Mouse (Mus musculus) liver, embryonic 14.5 days (tissue): ENCODE results near the gene Notum. TPM values are rescaled to one million over a fixed set of nuclear protein-coding genes. Genes with fewer than 3 reads are reported as not detected.
"Not testable (repeated sequence)": the region's sequence is repeated elsewhere in the genome, so short reads cannot be mapped to it uniquely, and the experiment has no call there.

Source experiments
- ATAC-seq: fragments of 200-750 bp; cut with Nextera tagmentation; 2 replicates; pipeline ENCODE4 v1.8.0; 2017; ENCODE audit warnings: moderate number of reproducible peaks, mild to moderate bottlenecking, moderate library complexity; ENCODE audit not compliant: insufficient read depth
- DNase-seq, 3 experiments: peaks; one replicate each; pipeline ENCODE4 v3.0.0-alpha.2; 2012 to 2013; ENCODE audit warnings: low read depth in 3 of 3, low spot score in 3 of 3
- H3K27ac ChIP-seq: fragments of 300-500 bp; sonication (generic); 2 replicates; pipeline ENCODE4 v1.5.1; 2014; ENCODE audit warnings: moderate library complexity, mild to moderate bottlenecking, control low read depth, inconsistent platforms
- H3K27me3 ChIP-seq: fragments of 300-500 bp; sonication (generic); 2 replicates; pipeline ENCODE4 v1.6.1; 2014; ENCODE audit warnings: mild to moderate bottlenecking, low read length, moderate library complexity; ENCODE audit not compliant: control insufficient read depth, insufficient read depth
- H3K36me3 ChIP-seq: fragments of 300-500 bp; sonication (generic); replicated peaks from 2 replicates; pipeline ENCODE4 v1.6.1; 2014; ENCODE audit warnings: low read depth; ENCODE audit not compliant: control insufficient read depth, insufficient read depth
- H3K4me1 ChIP-seq, 2 experiments: fragments of 200-500 bp in 1 of 2; fragments of 300-500 bp in 1 of 2; sonication (generic) in 1 of 2; replicated peaks; 2 replicates each; pipeline ENCODE4 v1.6.1; 2012 to 2014; ENCODE audit warnings: antibody characterized with exemption in 1 of 2, inconsistent platforms in 1 of 2, low read length in 1 of 2; ENCODE audit not compliant: control insufficient read depth in 2 of 2, insufficient read depth in 2 of 2
- H3K4me2 ChIP-seq: fragments of 300-500 bp; sonication (generic); 2 replicates; pipeline ENCODE4 v1.6.1; 2014; ENCODE audit warnings: low read depth, mild to moderate bottlenecking, control low read depth, moderate library complexity
- H3K4me3 ChIP-seq, 2 experiments: fragments of 200-500 bp in 1 of 2; fragments of 300-500 bp in 1 of 2; sonication (generic) in 1 of 2; 2 replicates each; pipeline ENCODE4 v1.5.1; 2012 to 2014; ENCODE audit warnings: low read depth in 2 of 2, low read length in 2 of 2, mild to moderate bottlenecking in 2 of 2, control low read depth in 1 of 2, inconsistent platforms in 1 of 2, moderate library complexity in 1 of 2; ENCODE audit not compliant: insufficient read depth in 1 of 2
- H3K9ac ChIP-seq: fragments of 300-500 bp; sonication (generic); replicated peaks from 2 replicates; pipeline ENCODE4 v1.6.1; 2014; ENCODE audit warnings: mild to moderate bottlenecking, control low read depth, moderate library complexity
- H3K9me3 ChIP-seq: fragments of 300-500 bp; sonication (generic); 2 replicates; pipeline ENCODE4 v1.6.1; 2016; ENCODE audit warnings: low read length, mixed read lengths; ENCODE audit not compliant: control insufficient read depth
- CTCF ChIP-seq: IDR thresholded peaks from 2 replicates; pipeline ENCODE4 v1.5.1; 2016; ENCODE audit warnings: antibody characterized with exemption, low read depth, control low read depth
- EP300 ChIP-seq: IDR thresholded peaks from 2 replicates; pipeline ENCODE4 v1.6.1; 2016; ENCODE audit warnings: antibody characterized with exemption, low read depth
- WGBS: fragments of 180-500 bp; shearing (Covaris S2); extraction: QIAGEN DNeasy Blood & Tissue Kit; methylation state at CpG from one replicate; pipeline ENCODE4 v1.1.7; 2014; ENCODE audit not compliant: insufficient replicate concordance; 5-methylcytosine and 5-hydroxymethylcytosine counted together
- polyA plus RNA-seq, 2 experiments: library from polyadenylated mRNA; depleted of rRNA in 1 of 2; stranded (reverse) in 1 of 2; unstranded in 1 of 2; fragments of >200 nt; fragmentation: Nextera tagmentation in 1 of 2; extraction: Ambion mirVana in 1 of 2; gene quantifications; 2 replicates each; pipeline versions ENCODE4 v1.2.1 to v1.2.3; 2012 to 2014

The Notum gene
- polyA plus RNA-seq, 2 experiments: 0.18 to 0.30 TPM

GRCm38 (mm10) chr11:120679909-120680308 lies 18.9 kb upstream of the Notum start:
- Histone ChIP-seq H3K4me3 (no peak overlapping the region), H3K27ac (no peak overlapping the region), H3K27me3 (no peaks in the 10 kb centered on the region), H3K4me1 (peaks cover 0 to 2% of the 10 kb centered on the region in 2 experiments; a peak in 1 of 4 replicates), H3K4me2 (no peak overlapping the region), H3K9me3 (no peaks in the 10 kb centered on the region), H3K9ac (no peak overlapping the region), H3K36me3 (peaks cover 5% of the 10 kb centered on the region)
- no peak for DNase-seq
- 0 out of 2 replicates have a peak, but pooled peaks have one; percentile 36 for ATAC-seq
- TF ChIP-seq CTCF (peak; percentile 77), EP300 (no peak)
- 67% methylated on average over 3 of the region's 3 CpGs for WGBS

GRCm38 (mm10) chr11:120676951-120677350 lies 16.0 kb upstream of the Notum start:
- H3K36me3 ChIP-seq: peaks cover 5% of the 10 kb centered on the region
- no peak for DNase-seq
- H3K4me2 ChIP-seq: no peak overlapping the region
- no peak overlapping the region for H3K4me3 ChIP-seq
- no peak overlapping the region for H3K9ac ChIP-seq
- H3K4me1 ChIP-seq: peaks cover 11 to 16% of the 10 kb centered on the region in 2 experiments
- H3K27me3 ChIP-seq: no peaks in the 10 kb centered on the region
- ATAC-seq: no peak
- H3K27ac ChIP-seq: no peak overlapping the region
- 78% methylated on average over 4 of the region's 4 CpGs for WGBS
- no peaks in the 10 kb centered on the region for H3K9me3 ChIP-seq
- TF ChIP-seq EP300 (no peak), CTCF (no peak)

DNA sequence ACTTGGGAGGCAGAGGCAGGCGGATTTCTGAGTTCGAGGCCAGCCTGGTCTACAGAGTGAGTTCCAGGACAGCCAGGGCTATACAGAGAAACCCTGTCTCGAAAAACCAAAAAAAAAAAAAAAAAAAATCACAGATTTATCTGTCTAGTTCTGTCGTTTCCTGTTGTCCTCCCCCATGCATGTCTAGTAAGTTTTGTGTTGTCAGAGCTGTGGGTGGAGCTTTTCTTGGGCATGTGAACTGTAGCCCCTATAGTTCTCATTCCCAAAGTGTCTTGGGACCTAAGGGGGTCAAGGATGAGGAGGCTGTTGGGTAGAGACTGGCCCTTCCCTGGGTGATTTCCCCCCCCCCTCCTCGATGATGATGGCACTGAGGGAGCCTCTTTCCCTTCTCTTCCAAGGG lies 14.9 kb upstream of the Notum start:
- 54% methylated on average over 5 of the region's 5 CpGs for WGBS
- not testable (repeated sequence) for H3K27ac ChIP-seq, H3K9ac ChIP-seq, H3K27me3 ChIP-seq, DNase-seq, H3K9me3 ChIP-seq, H3K36me3 ChIP-seq, ATAC-seq, H3K4me2 ChIP-seq, H3K4me3 ChIP-seq
- H3K4me1 ChIP-seq: peaks cover 11 to 16% of the 10 kb centered on the region in 2 experiments

DNA sequence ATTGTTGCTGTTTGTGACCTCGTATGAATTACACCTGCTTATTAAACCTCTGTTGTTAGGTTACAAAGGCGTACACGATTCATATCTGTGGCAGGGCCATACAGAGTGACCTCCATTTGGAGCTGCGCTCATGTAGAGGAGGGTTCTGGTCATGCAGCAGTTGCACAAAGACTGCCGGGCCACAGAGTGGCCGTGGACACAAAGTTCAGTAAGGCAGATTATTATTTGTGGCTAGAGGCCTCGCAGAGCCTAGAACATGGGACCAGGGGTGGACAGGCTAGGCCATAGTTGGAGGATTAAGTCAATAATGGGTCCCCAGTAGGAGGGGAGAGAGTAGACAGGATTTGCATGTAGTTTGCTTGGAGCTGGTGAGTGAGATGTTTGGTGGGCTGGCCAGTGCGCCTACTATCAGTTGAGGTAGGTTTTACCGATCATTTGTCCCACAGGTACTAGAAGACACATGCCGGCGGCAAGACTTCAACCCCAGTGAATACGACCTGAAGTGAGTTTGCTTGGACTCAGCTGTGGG lies 12.7 kb upstream of the Notum start:
- H3K4me3 ChIP-seq: peak overlapping the region; percentile 64 to 84
- DNase-seq: no peak
- no peaks in the 10 kb centered on the region for H3K27me3 ChIP-seq
- H3K9ac ChIP-seq: peak overlapping the region; percentile 69
- H3K4me2 ChIP-seq: peak overlapping the region; percentile 88
- peak; percentile 6; the same call in 1 of the 2 replicates for ATAC-seq
- H3K27ac ChIP-seq: peak overlapping the region; percentile 75
- H3K4me1 ChIP-seq: peaks cover 11 to 16% of the 10 kb centered on the region in 2 experiments
- no peaks in the 10 kb centered on the region for H3K9me3 ChIP-seq
- TF ChIP-seq CTCF (no peak), EP300 (no peak)
- 26% methylated on average over 12 of the region's 12 CpGs for WGBS
- peaks cover 5% of the 10 kb centered on the region for H3K36me3 ChIP-seq

DNA sequence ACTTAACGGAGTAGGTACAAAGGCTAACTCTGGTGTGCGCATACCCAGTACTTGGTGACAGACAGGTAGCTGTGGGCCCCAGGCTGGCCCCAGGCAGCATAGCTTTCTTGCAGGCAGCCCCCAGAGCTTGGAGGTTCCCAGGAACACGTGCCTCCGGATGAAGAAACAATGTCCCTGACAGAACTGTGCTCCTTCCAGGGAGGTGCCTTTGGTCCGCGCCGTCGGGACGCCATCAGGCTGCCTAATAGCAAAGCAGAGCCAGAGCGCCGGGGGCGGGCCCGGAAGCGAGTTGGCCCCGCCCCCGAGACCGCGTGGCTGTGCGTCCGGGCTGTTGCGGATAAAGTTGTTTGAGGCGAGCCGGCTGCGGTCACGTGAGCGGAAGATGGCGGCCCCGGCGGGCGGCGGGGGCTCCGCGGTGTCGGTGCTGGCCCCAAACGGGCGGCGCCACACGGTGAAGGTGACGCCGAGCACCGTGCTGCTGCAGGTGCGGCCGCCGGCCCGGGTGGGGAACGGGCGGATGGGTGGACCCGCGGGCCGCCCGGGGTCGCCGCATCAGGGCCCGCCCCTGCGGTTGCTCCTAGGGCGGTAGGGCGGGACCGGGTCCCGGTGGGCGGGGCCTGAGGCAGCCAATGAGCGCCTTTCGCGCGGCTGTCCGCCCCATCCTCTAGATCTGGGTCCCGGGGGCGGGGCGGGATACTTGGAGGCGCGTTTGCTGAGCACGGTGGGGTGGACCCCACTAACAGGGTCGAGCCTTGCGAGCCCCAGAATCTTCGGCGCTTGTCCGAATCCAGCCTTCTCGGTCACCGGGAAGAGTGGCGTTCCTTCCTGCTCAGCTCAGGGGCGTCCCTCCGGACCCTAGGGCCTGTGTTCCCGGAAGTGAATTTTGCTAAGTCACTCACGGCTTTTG lies 12.0 kb upstream of the Notum start, which contains the start of gene Aspscr1:
TSS of gene Aspscr1 (plus strand) at position 287 of the 907 bp plus-strand sequence.
- H3K9me3 ChIP-seq: no peaks in the 10 kb centered on the region
- no peak for TF ChIP-seq CTCF
- TF ChIP-seq EP300: peak; percentile 29; the same call in 1 of the 2 replicates
- WGBS: under 1% methylated on average over 78 of the region's 83 CpGs
- ATAC-seq (peak; percentile 97), DNase-seq (peak; percentile 91 to 92 (median 92))
- H3K27me3 ChIP-seq: no peaks in the 10 kb centered on the region
- H3K36me3 ChIP-seq: no peaks in the 10 kb centered on the region
- peak within 1 kb of the TSS; percentile 75 for H3K27ac ChIP-seq
- H3K9ac ChIP-seq: peak within 1 kb of the TSS; percentile 69
- peak within 1 kb of the TSS; percentile 88 for H3K4me2 ChIP-seq
- peak within 1 kb of the TSS; percentile 64 to 84 for H3K4me3 ChIP-seq
- H3K4me1 ChIP-seq: peaks cover 11 to 16% of the 10 kb centered on the region in 2 experiments
